Mouse (Mus musculus) heart, postnatal 4 days (tissue): Measurements from ENCODE around the gene Gm20737. TPM values are rescaled to one million over a fixed set of nuclear protein-coding genes. Genes with fewer than 3 reads are reported as not detected.
"Not testable (repeated sequence)": the region's sequence is repeated elsewhere in the genome, so short reads cannot be mapped to it uniquely, and the experiment has no call there.

Experiments
- DNase-seq: peaks from one replicate; pipeline ENCODE4 v3.0.0; 2021
- total RNA-seq, 2 experiments: library from RNA; stranded (reverse); gene quantifications; 2 replicates each; pipeline ENCODE4 v1.2.3; 2021

Gene Gm20737
- total RNA-seq, result not detected

GRCm38 (mm10) chrY:10535942-10536341 lies at the start of gene Gm20737:
Gene Gm20737 (minus strand): TSS chrY:10536042.
- DNase-seq, result not testable (repeated sequence)

GRCm38 (mm10) chrY:10553153-10553552 lies 17.3 kb upstream of the Gm20737 start, which contains the start of gene Gm21775:
Gene Gm21775 (plus strand): TSS chrY:10553453.
- not testable (repeated sequence) for DNase-seq

Other genes starting within 250 kb of the Gm20737 start
- gene Gm20834, start 211.5 kb downstream of the Gm20737 start, total RNA-seq, result not detected
- gene Gm28510, start 123.3 kb downstream of the Gm20737 start, total RNA-seq, result not detected
- not detected for gene Gm21775, start 17.4 kb upstream of the Gm20737 start, total RNA-seq
- not detected for gene Gm21900, start 80.3 kb upstream of the Gm20737 start, total RNA-seq
- gene Gm20777, start 216.4 kb upstream of the Gm20737 start, total RNA-seq, result not detected